Mouse (Mus musculus): ENCODE data around the gene Gm12216. TPM values are rescaled to one million over a fixed set of nuclear protein-coding genes. Genes with fewer than 3 reads are reported as not detected.
A peak's percentile ranks its signal among the peaks of the same experiment; 100 is the strongest.

The Gm12216 gene
- total and polyA plus RNA-seq, 2 experiments from 2014 or later: 0.77 TPM; not detected in 1

DNA sequence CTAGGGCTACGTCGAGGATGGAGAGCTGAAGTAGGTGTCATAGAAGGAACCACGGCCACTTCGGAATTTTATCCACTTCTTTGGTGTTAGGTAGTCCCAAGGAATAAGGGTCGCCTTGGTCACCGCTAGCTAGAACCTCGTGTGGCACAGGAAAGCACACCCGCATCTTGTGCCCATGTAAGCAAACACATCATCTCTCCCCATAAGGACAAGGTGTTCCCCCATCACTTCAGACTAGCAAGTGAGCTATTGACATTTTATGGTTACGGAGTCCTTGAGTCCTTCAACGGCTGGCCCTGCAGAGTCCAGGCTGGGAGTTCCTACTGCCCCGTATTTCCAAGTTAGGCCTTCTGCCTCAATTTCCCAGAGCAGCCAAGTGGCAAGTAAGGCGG, 89.9 kb downstream of the Gm12216 start:
- peak overlapping the region; percentile 95 for H3K4me2 ChIP-seq (ENCODE audit: low read depth)
- no peak for TF ChIP-seq CTCF (IDR thresholded peaks at IDR 0.05; ENCODE audit: low read depth)
- H3K9ac ChIP-seq: no peak overlapping the region; the same call in 1 of the 2 replicates

DNA sequence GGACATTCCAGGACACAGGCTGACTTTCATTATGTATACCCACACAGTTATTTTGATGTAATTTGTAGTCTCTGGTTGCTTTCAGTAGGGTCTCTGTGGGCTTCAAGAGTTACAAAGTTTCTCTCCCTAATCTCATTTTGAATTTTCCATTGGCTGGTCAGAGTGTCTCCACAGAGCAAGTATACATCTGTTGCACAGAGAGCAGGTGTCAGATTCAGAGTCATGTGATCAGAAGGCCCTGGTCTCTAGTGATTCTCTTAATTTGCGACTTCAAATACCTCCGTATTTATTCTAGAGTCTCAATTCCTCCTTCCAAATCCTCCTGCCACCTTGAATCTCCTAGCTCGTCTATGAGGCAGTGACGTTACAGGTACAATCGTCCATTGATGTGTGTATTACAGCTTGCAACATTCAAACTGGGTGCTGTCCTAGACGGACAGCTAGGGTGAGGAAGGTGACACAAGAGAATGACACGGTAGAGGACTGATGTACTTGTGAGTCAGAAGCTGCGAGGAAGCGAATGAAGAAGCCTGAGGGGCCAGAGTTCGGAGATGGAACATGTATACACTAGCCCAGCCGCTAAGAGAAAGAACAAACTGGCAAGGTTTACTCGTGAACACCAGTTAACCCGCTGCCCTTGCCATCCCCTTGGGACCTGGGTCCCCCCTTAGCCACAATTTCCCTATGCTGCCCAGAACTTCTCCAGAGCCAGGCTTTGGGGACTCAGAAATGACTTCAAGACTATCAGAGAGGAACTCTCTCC, 90.5 kb downstream of the Gm12216 start:
- H3K4me2 ChIP-seq (ENCODE audit: low read depth): no peak overlapping the region
- peaks cover 5% of the 10 kb centered on the region; the same call in 1 of the 2 replicates for H3K27me3 ChIP-seq (ENCODE audit: insufficient read depth, low read length)
- H3K27ac ChIP-seq (ENCODE audit: low read depth, low read length): no peak overlapping the region
- no peak for DNase-seq
- H3K36me3 ChIP-seq (ENCODE audit: insufficient read depth): no peaks in the 10 kb centered on the region
- H3K4me1 ChIP-seq (ENCODE audit: insufficient read depth): 0 out of 2 replicates have a peak, but pooled peaks cover 4% of the 10 kb centered on the region
- TF ChIP-seq CTCF (IDR thresholded peaks at IDR 0.05; ENCODE audit: low read depth): no peak
- no peak overlapping the region for H3K4me3 ChIP-seq (ENCODE audit: low read depth, low read length)
- H3K9me3 ChIP-seq (ENCODE audit: low read length): no peaks in the 10 kb centered on the region
- H3K9ac ChIP-seq: no peak overlapping the region
- no peak for ATAC-seq
- WGBS: 85% methylated on average over 13 of the region's 13 CpGs

More for the DNA sequence above, 89.9 kb downstream of the Gm12216 start:
- Histone ChIP-seq H3K4me3 (ENCODE audit: low read depth, low read length) (peak overlapping the region; percentile 67), H3K9me3 (ENCODE audit: low read length) (no peaks in the 10 kb centered on the region), H3K36me3 (ENCODE audit: insufficient read depth) (no peaks in the 10 kb centered on the region), H3K27me3 (ENCODE audit: insufficient read depth, low read length) (0 out of 2 replicates have a peak, but pooled peaks cover under 1% of the 10 kb centered on the region), H3K4me1 (ENCODE audit: insufficient read depth) (no peaks in the 10 kb centered on the region), H3K27ac (ENCODE audit: low read depth, low read length) (no peak overlapping the region)
- WGBS: 59% methylated on average over 12 of the region's 12 CpGs
- ATAC-seq: no peak
- DNase-seq: no peak

DNA sequence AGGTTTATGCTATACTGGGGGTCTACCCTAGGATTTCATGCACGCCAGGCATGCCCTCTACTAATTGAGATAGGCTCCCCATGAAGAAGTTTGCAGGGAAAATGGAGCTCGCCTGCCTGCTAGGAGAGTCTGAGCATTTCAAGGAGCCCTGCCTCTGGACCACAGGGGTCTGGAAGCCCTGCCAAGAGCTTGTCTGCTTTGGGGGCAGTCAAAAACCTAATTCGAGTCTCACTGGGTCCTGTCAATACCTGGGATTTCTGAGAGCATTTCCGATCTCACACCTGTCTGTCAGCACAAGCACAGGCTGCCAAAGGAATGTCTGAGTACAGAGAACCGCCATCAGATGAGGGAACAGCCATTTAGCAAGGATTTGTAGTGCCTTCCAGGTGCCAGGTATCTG, 94.5 kb downstream of the Gm12216 start:
- TF ChIP-seq CTCF (IDR thresholded peaks at IDR 0.05; ENCODE audit: low read depth): no peak
- Histone ChIP-seq H3K9ac (no peak overlapping the region), H3K4me3 (ENCODE audit: low read depth, low read length) (no peak overlapping the region), H3K4me1 (ENCODE audit: insufficient read depth) (0 out of 2 replicates have a peak, but pooled peaks cover 7% of the 10 kb centered on the region), H3K4me2 (ENCODE audit: low read depth) (no peak overlapping the region), H3K27ac (ENCODE audit: low read depth, low read length) (no peak overlapping the region), H3K27me3 (ENCODE audit: insufficient read depth, low read length) (peaks cover 13% of the 10 kb centered on the region; the same call in 1 of the 2 replicates), H3K9me3 (ENCODE audit: low read length) (no peaks in the 10 kb centered on the region), H3K36me3 (ENCODE audit: insufficient read depth) (no peaks in the 10 kb centered on the region)
- 46% methylated on average over 5 of the region's 5 CpGs for WGBS
- no peak for ATAC-seq
- no peak for DNase-seq

DNA sequence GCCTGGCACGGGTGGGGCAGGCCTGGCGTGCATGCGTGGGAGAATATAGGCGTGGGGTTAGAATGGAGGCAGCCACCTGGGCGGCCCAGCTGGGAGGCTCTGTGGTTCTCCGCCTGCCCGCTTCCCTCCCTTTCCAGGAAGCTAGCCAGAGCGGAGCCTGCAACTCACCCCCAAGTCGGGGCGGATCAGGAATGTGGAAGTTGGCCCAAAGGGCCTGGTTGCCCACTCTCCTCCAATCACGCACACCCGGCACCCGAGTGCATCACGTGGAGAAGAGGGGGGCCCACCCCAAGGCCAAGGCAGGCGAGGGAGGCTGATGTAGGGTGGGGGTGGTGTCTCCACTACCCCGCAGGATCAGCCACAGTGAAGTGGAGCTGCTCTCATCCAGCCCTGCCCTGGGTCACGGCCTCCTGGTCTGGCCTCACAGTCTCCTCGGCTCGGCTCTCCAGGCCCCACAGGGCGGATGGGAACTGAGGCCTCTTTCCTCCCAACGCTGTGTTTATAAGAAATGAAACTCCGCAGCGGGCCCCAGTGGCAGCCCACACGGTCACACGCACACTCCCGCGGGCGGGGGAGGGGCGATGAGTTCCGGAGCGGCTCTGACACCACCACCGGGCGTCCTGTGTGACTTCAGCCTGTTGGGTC, 95.4 kb downstream of the Gm12216 start:
- Histone ChIP-seq H3K4me3 (ENCODE audit: low read depth, low read length) (peak overlapping the region; percentile 26), H3K27ac (ENCODE audit: low read depth, low read length) (peak overlapping the region; percentile 22; the same call in 1 of the 2 replicates), H3K9ac (peak overlapping the region; percentile 35), H3K4me1 (ENCODE audit: insufficient read depth) (0 out of 2 replicates have a peak, but pooled peaks cover 7% of the 10 kb centered on the region), H3K27me3 (ENCODE audit: insufficient read depth, low read length) (peaks cover 13% of the 10 kb centered on the region; the same call in 1 of the 2 replicates), H3K36me3 (ENCODE audit: insufficient read depth) (no peaks in the 10 kb centered on the region), H3K4me2 (ENCODE audit: low read depth) (peak overlapping the region; percentile 59), H3K9me3 (ENCODE audit: low read length) (no peaks in the 10 kb centered on the region)
- DNase-seq: peak; percentile 64
- 4% methylated on average over 33 of the region's 33 CpGs for WGBS
- ATAC-seq: peak; percentile 91
- TF ChIP-seq CTCF (IDR thresholded peaks at IDR 0.05; ENCODE audit: low read depth): peak; percentile 60

DNA sequence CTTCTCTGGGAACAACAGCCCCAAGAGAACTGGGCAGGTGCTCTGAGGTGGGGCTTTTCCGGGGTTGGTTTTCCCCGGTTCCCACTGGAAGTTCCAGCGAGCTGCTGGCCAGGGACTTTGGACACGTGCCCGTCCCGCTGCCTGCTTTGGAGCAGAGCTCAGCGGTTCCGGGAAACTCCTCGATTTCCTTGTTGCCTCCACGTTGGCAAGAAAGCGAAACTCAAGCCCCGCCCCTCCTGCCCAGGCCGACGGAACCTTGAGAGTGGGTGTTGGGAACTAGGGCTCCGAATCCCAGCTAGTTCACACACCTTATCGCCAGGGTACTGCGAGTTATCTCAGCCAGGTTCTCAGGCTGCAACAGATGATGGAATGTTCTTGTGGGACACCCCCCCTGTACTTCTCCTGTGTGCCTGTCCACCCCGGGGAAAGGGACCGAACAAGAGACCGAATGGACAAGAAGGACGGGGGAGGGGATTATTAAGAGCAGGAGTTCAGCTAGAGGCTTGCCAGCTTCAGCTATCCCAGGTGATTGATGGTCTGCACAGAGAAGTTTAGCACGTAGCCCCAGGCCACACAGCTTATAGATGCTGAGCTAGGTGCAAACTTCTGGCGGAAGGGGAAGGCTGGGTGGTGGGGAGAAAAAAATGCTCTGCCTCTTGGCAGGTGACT, 96.1 kb downstream of the Gm12216 start:
- DNase-seq: peak; percentile 36
- Histone ChIP-seq H3K4me2 (ENCODE audit: low read depth) (peak overlapping the region; percentile 59), H3K9me3 (ENCODE audit: low read length) (no peaks in the 10 kb centered on the region), H3K4me3 (ENCODE audit: low read depth, low read length) (peak overlapping the region; percentile 26; the same call in 1 of the 2 replicates), H3K36me3 (ENCODE audit: insufficient read depth) (no peaks in the 10 kb centered on the region), H3K4me1 (ENCODE audit: insufficient read depth) (0 out of 2 replicates have a peak, but pooled peaks cover 7% of the 10 kb centered on the region), H3K27me3 (ENCODE audit: insufficient read depth, low read length) (peaks cover 13% of the 10 kb centered on the region; the same call in 1 of the 2 replicates), H3K9ac (peak overlapping the region; percentile 35; the same call in 1 of the 2 replicates), H3K27ac (ENCODE audit: low read depth, low read length) (0 out of 2 replicates have a peak overlapping the region, but pooled peaks have one; percentile 22)
- WGBS: 5% methylated on average over 23 of the region's 23 CpGs
- no peak for TF ChIP-seq CTCF (IDR thresholded peaks at IDR 0.05; ENCODE audit: low read depth)
- no peak for ATAC-seq

DNA sequence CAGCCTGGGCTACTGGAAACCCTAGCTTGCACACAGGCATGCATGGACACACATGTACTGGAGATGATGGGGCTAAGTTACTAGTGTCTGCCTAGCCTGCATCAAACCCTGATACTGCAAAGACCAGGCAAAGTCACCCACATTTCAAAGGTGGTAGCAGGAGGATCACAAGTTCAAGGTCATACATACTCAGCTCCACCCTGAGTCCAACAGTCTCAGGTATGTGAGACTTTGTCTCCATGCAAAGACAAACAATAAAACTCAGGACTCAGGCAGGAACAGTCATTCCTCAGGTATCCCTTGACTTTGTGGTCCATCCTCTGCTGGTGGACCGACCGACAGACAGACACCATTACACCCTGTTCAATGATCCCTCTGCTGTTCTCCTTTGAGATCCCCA, 96.6 kb downstream of the Gm12216 start:
- Histone ChIP-seq H3K27me3 (ENCODE audit: insufficient read depth, low read length) (peaks cover 13% of the 10 kb centered on the region; the same call in 1 of the 2 replicates), H3K9ac (no peak overlapping the region), H3K36me3 (ENCODE audit: insufficient read depth) (no peaks in the 10 kb centered on the region), H3K9me3 (ENCODE audit: low read length) (no peaks in the 10 kb centered on the region), H3K4me2 (ENCODE audit: low read depth) (peak overlapping the region; percentile 59), H3K4me3 (ENCODE audit: low read depth, low read length) (0 out of 2 replicates have a peak overlapping the region, but pooled peaks have one; percentile 26), H3K27ac (ENCODE audit: low read depth, low read length) (0 out of 2 replicates have a peak overlapping the region, but pooled peaks have one; percentile 15), H3K4me1 (ENCODE audit: insufficient read depth) (0 out of 2 replicates have a peak, but pooled peaks cover 7% of the 10 kb centered on the region)
- WGBS: 58% methylated on average over 2 of the region's 2 CpGs
- DNase-seq (no peak), ATAC-seq (no peak)
- no peak for TF ChIP-seq CTCF (IDR thresholded peaks at IDR 0.05; ENCODE audit: low read depth)

Data from forebrain, postnatal 0 days (tissue).